Mouse (Mus musculus) limb, embryonic 12.5 days (tissue): ENCODE measurements around the gene Soat2. TPM values are rescaled to one million over a fixed set of nuclear protein-coding genes. Genes with fewer than 3 reads are reported as not detected.

Experiments
- ATAC-seq: fragments of 200-750 bp; cut with Nextera tagmentation; 2 replicates; pipeline ENCODE4 v1.8.0; 2017; ENCODE audit warnings: low read depth, moderate TSS enrichment; ENCODE audit not compliant: insufficient number of reproducible peaks, insufficient read depth, low FRiP score, low TSS enrichment
- H3K27ac ChIP-seq: fragments of 300-500 bp; sonication (generic); 2 replicates; pipeline ENCODE4 v1.5.1; 2016; ENCODE audit warnings: mild to moderate bottlenecking, moderate library complexity
- H3K27me3 ChIP-seq: fragments of 300-500 bp; sonication (generic); 2 replicates; pipeline ENCODE4 v1.6.1; 2016; ENCODE audit warnings: mild to moderate bottlenecking, moderate library complexity
- H3K36me3 ChIP-seq: fragments of 300-500 bp; sonication (generic); 2 replicates; pipeline ENCODE4 v1.6.1; 2016; ENCODE audit warnings: mild to moderate bottlenecking, moderate library complexity
- H3K4me1 ChIP-seq: fragments of 300-500 bp; sonication (generic); replicated peaks from 2 replicates; pipeline ENCODE4 v1.6.1; 2016
- H3K4me2 ChIP-seq: fragments of 300-500 bp; sonication (generic); 2 replicates; pipeline ENCODE4 v1.6.1; 2016; ENCODE audit warnings: mild to moderate bottlenecking, moderate library complexity
- H3K4me3 ChIP-seq: fragments of 300-500 bp; sonication (generic); replicated peaks from 2 replicates; pipeline ENCODE4 v1.5.1; 2016; ENCODE audit warnings: mild to moderate bottlenecking
- H3K9ac ChIP-seq: fragments of 300-500 bp; sonication (generic); replicated peaks from 2 replicates; pipeline ENCODE4 v1.6.1; 2016; ENCODE audit warnings: mild to moderate bottlenecking, moderate library complexity
- H3K9me3 ChIP-seq: fragments of 300-500 bp; sonication (generic); 2 replicates; pipeline ENCODE4 v1.6.1; 2016; ENCODE audit warnings: mild to moderate bottlenecking, moderate library complexity
- WGBS: fragments of 180-500 bp; shearing (Covaris S2); methylation state at CpG from one replicate; pipeline ENCODE4 v1.1.7; 2016; 5-methylcytosine and 5-hydroxymethylcytosine counted together
- polyA plus RNA-seq: library from polyadenylated mRNA; unstranded; fragments of >200 nt; fragmentation: Nextera tagmentation; extraction: Ambion mirVana; gene quantifications from 2 replicates; pipeline ENCODE4 v1.2.1, GENCODE M21; 2016

The Soat2 gene
- polyA plus RNA-seq, 1 experiment from 2014 or later, result not detected

GRCm38 (mm10) chr15:102192820-102193386 lies 42.6 kb downstream of the Soat2 start:
- Histone ChIP-seq H3K27ac (no peak overlapping the region), H3K36me3 (peaks cover 6% of the 10 kb centered on the region; the same call in 1 of the 2 replicates), H3K9ac (no peak overlapping the region), H3K4me3 (no peak overlapping the region), H3K9me3 (no peaks in the 10 kb centered on the region), H3K4me1 (0 out of 2 replicates have a peak, but pooled peaks cover 6% of the 10 kb centered on the region), H3K4me2 (no peak overlapping the region), H3K27me3 (no peaks in the 10 kb centered on the region)
- no peak for ATAC-seq
- 69% methylated on average over 5 of the region's 5 CpGs for WGBS

- no peaks in the 10 kb centered on the region for H3K9me3 ChIP-seq
- no peaks in the 10 kb centered on the region for H3K27me3 ChIP-seq
- ATAC-seq, result no peak
- 0 out of 2 replicates have a peak, but pooled peaks cover 6% of the 10 kb centered on the region for H3K4me1 ChIP-seq
- 89% methylated on average over 4 of the region's 4 CpGs for WGBS
- H3K9ac ChIP-seq, result no peak overlapping the region
- no peak overlapping the region for H3K27ac ChIP-seq
- H3K4me2 ChIP-seq, result no peak overlapping the region
- 0 out of 2 replicates have a peak, but pooled peaks cover 5% of the 10 kb centered on the region for H3K36me3 ChIP-seq
- H3K4me3 ChIP-seq, result no peak overlapping the region
These were observed 43.3 kb downstream of the Soat2 start for GRCm38 (mm10) chr15:102193652-102194051.

GRCm38 (mm10) chr15:102194439-102194838 lies 44.1 kb downstream of the Soat2 start:
- H3K4me3 ChIP-seq, result no peak overlapping the region
- H3K27me3 ChIP-seq, result no peaks in the 10 kb centered on the region
- H3K9ac ChIP-seq, result no peak overlapping the region
- peaks cover 13% of the 10 kb centered on the region; the same call in 1 of the 2 replicates for H3K36me3 ChIP-seq
- no peaks in the 10 kb centered on the region for H3K9me3 ChIP-seq
- H3K4me2 ChIP-seq, result no peak overlapping the region
- H3K4me1 ChIP-seq, result 0 out of 2 replicates have a peak, but pooled peaks cover 6% of the 10 kb centered on the region
- ATAC-seq, result no peak
- WGBS, result 84% methylated on average over 4 of the region's 4 CpGs
- no peak overlapping the region for H3K27ac ChIP-seq

- no peak overlapping the region for H3K4me2 ChIP-seq
- H3K9me3 ChIP-seq, result no peaks in the 10 kb centered on the region
- 0 out of 2 replicates have a peak, but pooled peaks cover 6% of the 10 kb centered on the region for H3K4me1 ChIP-seq
- no peak overlapping the region for H3K4me3 ChIP-seq
- peaks cover 18% of the 10 kb centered on the region; the same call in 1 of the 2 replicates for H3K36me3 ChIP-seq
- no peak overlapping the region for H3K27ac ChIP-seq
- 83% methylated on average over 4 of the region's 4 CpGs for WGBS
- no peak for ATAC-seq
- no peak overlapping the region for H3K9ac ChIP-seq
- no peaks in the 10 kb centered on the region for H3K27me3 ChIP-seq
These were observed 45.0 kb downstream of the Soat2 start for GRCm38 (mm10) chr15:102195373-102195772.

GRCm38 (mm10) chr15:102198841-102199240 lies 48.5 kb downstream of the Soat2 start:
- peaks cover 18% of the 10 kb centered on the region; the same call in 1 of the 2 replicates for H3K36me3 ChIP-seq
- WGBS, result 85% methylated on average over 4 of the region's 4 CpGs
- no peak overlapping the region for H3K27ac ChIP-seq
- ATAC-seq, result no peak
- H3K4me3 ChIP-seq, result no peak overlapping the region
- H3K4me1 ChIP-seq, result peaks cover 6% of the 10 kb centered on the region
- H3K9me3 ChIP-seq, result no peaks in the 10 kb centered on the region
- H3K27me3 ChIP-seq, result no peaks in the 10 kb centered on the region
- H3K4me2 ChIP-seq, result no peak overlapping the region
- no peak overlapping the region for H3K9ac ChIP-seq

- H3K36me3 ChIP-seq, result peaks cover 53% of the 10 kb centered on the region
- peak within 1 kb of the TSS; percentile 99 for H3K27ac ChIP-seq
- H3K9ac ChIP-seq, result peak within 1 kb of the TSS; percentile 94
- no peaks in the 10 kb centered on the region for H3K27me3 ChIP-seq
- peak within 1 kb of the TSS; percentile 66 for H3K4me2 ChIP-seq
- no peaks in the 10 kb centered on the region for H3K9me3 ChIP-seq
- H3K4me1 ChIP-seq, result peaks cover 33% of the 10 kb centered on the region
- peak; percentile 95 for ATAC-seq
- WGBS, result under 1% methylated on average over 63 of the region's 68 CpGs
- peak within 1 kb of the TSS; percentile 85 for H3K4me3 ChIP-seq
These were observed 52.9 kb downstream of the Soat2 start, which contains the start of gene Zfp740 for GRCm38 (mm10) chr15:102202971-102203834. TSS of gene Zfp740 (plus strand) at chr15:102203249.

- Histone ChIP-seq H3K27me3 (no peaks in the 10 kb centered on the region), H3K27ac (peak overlapping the region; percentile 99), H3K4me3 (peak overlapping the region; percentile 85), H3K36me3 (peaks cover 57% of the 10 kb centered on the region), H3K4me2 (peak overlapping the region; percentile 66), H3K9me3 (no peaks in the 10 kb centered on the region), H3K9ac (peak overlapping the region; percentile 94), H3K4me1 (peaks cover 33% of the 10 kb centered on the region)
- ATAC-seq, result no peak
- under 1% methylated on average over 43 of the region's 72 CpGs for WGBS
These were observed 53.6 kb downstream of the Soat2 start for GRCm38 (mm10) chr15:102203835-102204381.

GRCm38 (mm10) chr15:102204674-102205505 lies 54.6 kb downstream of the Soat2 start, which contains the start of gene Csad:
TSS of gene Csad (minus strand) at chr15:102204724.
- peaks cover 33% of the 10 kb centered on the region for H3K4me1 ChIP-seq
- 59% methylated on average over 19 of the region's 19 CpGs for WGBS
- no peaks in the 10 kb centered on the region for H3K9me3 ChIP-seq
- no peaks in the 10 kb centered on the region for H3K27me3 ChIP-seq
- peaks cover 59% of the 10 kb centered on the region for H3K36me3 ChIP-seq
- peak within 1 kb of the TSS; percentile 99 for H3K27ac ChIP-seq
- peak within 1 kb of the TSS; percentile 94 for H3K9ac ChIP-seq
- no peak for ATAC-seq
- peak within 1 kb of the TSS; percentile 66 for H3K4me2 ChIP-seq
- peak within 1 kb of the TSS; percentile 85 for H3K4me3 ChIP-seq

- Histone ChIP-seq H3K9ac (peak overlapping the region; percentile 94), H3K4me1 (peaks cover 33% of the 10 kb centered on the region), H3K27ac (peak overlapping the region; percentile 59; the same call in 1 of the 2 replicates), H3K4me3 (peak overlapping the region; percentile 85), H3K27me3 (no peaks in the 10 kb centered on the region), H3K9me3 (no peaks in the 10 kb centered on the region), H3K4me2 (peak overlapping the region; percentile 66), H3K36me3 (peaks cover 61% of the 10 kb centered on the region)
- no peak for ATAC-seq
- WGBS, result 77% methylated on average over 8 of the region's 8 CpGs
These were observed 55.5 kb downstream of the Soat2 start for GRCm38 (mm10) chr15:102205779-102206178.

GRCm38 (mm10) chr15:102207351-102207750 lies 57.0 kb downstream of the Soat2 start:
- H3K36me3 ChIP-seq, result peaks cover 75% of the 10 kb centered on the region
- H3K4me1 ChIP-seq, result peaks cover 29% of the 10 kb centered on the region
- H3K27ac ChIP-seq, result no peak overlapping the region
- 88% methylated on average over 3 of the region's 3 CpGs for WGBS
- no peaks in the 10 kb centered on the region for H3K27me3 ChIP-seq
- ATAC-seq, result no peak
- no peak overlapping the region for H3K9ac ChIP-seq
- H3K4me3 ChIP-seq, result no peak overlapping the region
- H3K9me3 ChIP-seq, result no peaks in the 10 kb centered on the region
- H3K4me2 ChIP-seq, result no peak overlapping the region; the same call in 1 of the 2 replicates
